8 mouse cellular contexts compared by ENCODE assay signal in the genomic region with DNA sequence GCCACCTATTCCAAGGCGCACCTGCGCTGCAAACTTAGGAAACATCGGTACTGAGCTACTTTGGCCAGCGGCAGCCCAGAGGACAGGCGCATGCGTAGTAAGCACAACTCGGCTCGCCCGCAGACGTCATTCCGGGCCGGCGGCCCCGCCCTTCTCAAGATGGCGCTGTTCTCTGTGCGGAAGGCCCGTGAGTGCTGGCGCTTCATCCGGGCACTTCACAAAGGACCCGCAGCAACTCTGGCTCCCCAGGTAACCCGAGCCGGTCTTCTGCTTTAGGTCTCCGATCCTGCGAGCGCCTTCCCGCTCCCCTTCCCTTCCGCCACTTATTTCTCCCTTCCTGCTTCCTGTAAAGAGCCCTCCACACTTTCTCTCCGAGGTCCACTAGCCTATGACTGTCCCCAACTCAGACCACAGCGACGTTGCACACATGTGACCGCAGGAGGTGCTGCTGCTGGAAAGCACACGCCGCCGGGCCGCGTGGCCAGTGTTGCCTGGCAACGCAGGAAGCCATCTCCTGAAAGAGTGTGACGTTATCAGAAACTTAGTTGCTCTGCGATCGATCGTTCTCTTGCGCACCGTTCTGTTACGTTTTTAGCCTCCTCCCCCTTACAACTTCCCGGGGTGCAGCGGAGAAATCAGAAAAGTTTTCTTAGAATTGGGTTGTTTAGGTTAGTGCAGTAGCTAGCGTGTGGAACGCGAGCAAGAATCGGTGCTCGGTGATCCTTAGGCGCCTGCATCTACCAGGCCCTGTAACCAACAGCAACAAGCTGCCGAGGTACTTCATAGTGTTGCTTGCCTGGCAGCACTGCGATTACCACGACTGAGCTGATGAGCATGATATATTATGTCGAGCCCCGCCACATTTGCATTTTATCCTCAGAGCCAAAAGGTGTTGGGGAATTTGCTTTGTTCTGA. TPM values are rescaled to one million over a fixed set of nuclear protein-coding genes. Genes with fewer than 3 reads are reported as not detected.
DNase-seq lines count a peak whose midpoint lies in the region; ATAC-seq and TF ChIP-seq lines count a peak whose summit lies in the region.

Wars2 (plus strand) TSS at position 129 of the 915 bp plus-strand sequence.

- H3K4me3 ChIP-seq in gastrocnemius, adult 2 months, result peak within 1 kb of the TSS; percentile 74
- peak within 1 kb of the TSS; percentile 58 for H3K4me3 ChIP-seq in hindbrain, postnatal 0 days (ENCODE audit: low read length)
- peak within 1 kb of the TSS; percentile 69 for H3K4me3 ChIP-seq in left cerebral cortex, adult 2 months

- peak; percentile 31; the same call in 1 of the 2 replicates for TF ChIP-seq CTCF in gastrocnemius, adult 2 months (IDR thresholded peaks at IDR 0.05)
- TF ChIP-seq CTCF in hindbrain, postnatal 0 days (IDR thresholded peaks at IDR 0.05; ENCODE audit: low read depth), result peak; percentile 52
- no peak; the same call in none of the 2 replicates for TF ChIP-seq CTCF in left cerebral cortex, adult 2 months (IDR thresholded peaks at IDR 0.05)

- H3K4me1 ChIP-seq in hindbrain, postnatal 0 days (ENCODE audit: insufficient read depth, low read length), result peaks cover 3% of the 10 kb centered on the region; the same call in 1 of the 2 replicates

- peak within 1 kb of the TSS; percentile 55 for H3K9ac ChIP-seq in hindbrain, postnatal 0 days (replicated peaks; ENCODE audit: low read length)

- no peaks in the 10 kb centered on the region for H3K9me3 ChIP-seq in hindbrain, postnatal 0 days (ENCODE audit: low read length)

- no peaks in the 10 kb centered on the region for H3K36me3 ChIP-seq in hindbrain, postnatal 0 days (ENCODE audit: insufficient read depth, low read length)

- ATAC-seq in common myeloid progenitor, adult 5-6 weeks (replicated peaks; ENCODE audit: low read depth, poor library complexity, severe bottlenecking), result peak; percentile 98
- ATAC-seq in hindbrain, postnatal 0 days, result peak; percentile 100
- ATAC-seq in megakaryocyte, adult 5-6 weeks (ENCODE audit: poor library complexity, severe bottlenecking), result peak; percentile 97

- H3K4me2 ChIP-seq in hindbrain, postnatal 0 days (ENCODE audit: low read depth, low read length), result peak within 1 kb of the TSS; percentile 76

- H3K27me3 ChIP-seq in hindbrain, postnatal 0 days (ENCODE audit: insufficient read depth, low read length), result no peaks in the 10 kb centered on the region

- intact Hi-C loops in gastrocnemius, adult 2 months (cut with DNase I), result no loop called here
- intact Hi-C loops in left cerebral cortex, adult 2 months (cut with DNase I), result loop anchor here (1.0 kb wide), 1 partner anchor 9 kb away; no protein-coding TSS in a partner anchor

- peak; percentile 96 for DNase-seq in ZHBTc4 (ENCODE audit: low read depth, low spot score)
- DNase-seq in gastrocnemius, adult 2 months, result peak; percentile 96
- DNase-seq in hindbrain, postnatal 0 days (ENCODE audit: low spot score), result peak; percentile 97
- DNase-seq in left cerebral cortex, adult 2 months (ENCODE audit: extremely low spot score in 1 of 2, low spot score in 2 of 2), result peak; percentile 93 to 95
- DNase-seq in right cerebral cortex, adult 2 months (ENCODE audit: low spot score in 2 of 2), result peak; percentile 95 to 97
- peak; percentile 94 for DNase-seq in urinary bladder, postnatal 14 days (ENCODE audit: low spot score)

- WGBS in hindbrain, postnatal 0 days, result under 1% methylated on average over 57 of the region's 57 CpGs

- H3K27ac ChIP-seq in gastrocnemius, adult 2 months, result peak within 1 kb of the TSS; percentile 93
- peak within 1 kb of the TSS; percentile 93 for H3K27ac ChIP-seq in hindbrain, postnatal 0 days
- H3K27ac ChIP-seq in left cerebral cortex, adult 2 months, result peak within 1 kb of the TSS; percentile 91

RNA-seq across cellular contexts. Expression of gene Wars2, which starts in this region (rescaled TPM):
- 3.7 and 6.6 TPM in 2 replicates for total RNA-seq in common myeloid progenitor, adult 5-6 weeks (2017)
- total RNA-seq in gastrocnemius, adult 2 months (2021), result 1 to 10 TPM; 5.3 to 7.8 TPM
- 6.6 and 11.1 TPM in 2 replicates for total RNA-seq in hindbrain, postnatal 0 days (2014; rRNA removed)
- polyA plus RNA-seq in hindbrain, postnatal 0 days (2015; fragmentation: Nextera tagmentation; extraction: Ambion mirVana), result 4.4 and 5.1 TPM in 2 replicates
- total RNA-seq in left cerebral cortex, adult 2 months (2021), result 1 to 10 TPM; 6.5 to 7.3 TPM
- 3.2 and 3.9 TPM in 2 replicates for total RNA-seq in megakaryocyte, adult 5-6 weeks (2015)
- total RNA-seq in megakaryocyte, adult 5-6 weeks (2017), result 3.5 and 4.6 TPM in 2 replicates

Comparison
In these comparisons a context has a peak if more than half of its experiments do, and no peak if none do; other contexts are left out.
1. Peak in every context shown above with its lines: DNase-seq, ATAC-seq, H3K4me3 ChIP-seq and H3K27ac ChIP-seq.